Mouse (Mus musculus) intestine, embryonic 14.5 days (tissue): ENCODE results near the gene Atp6v0a1. TPM values are rescaled to one million over a fixed set of nuclear protein-coding genes. Genes with fewer than 3 reads are reported as not detected.

ENCODE experiments used
- ATAC-seq: fragments of 200-750 bp; cut with Nextera tagmentation; replicated peaks from 2 replicates; pipeline ENCODE4 v1.8.0; 2017; ENCODE audit warnings: low read depth, moderate number of reproducible peaks, moderate TSS enrichment, moderate library complexity; ENCODE audit not compliant: low FRiP score, low TSS enrichment
- DNase-seq: peaks from one replicate; pipeline ENCODE4 v3.0.0-alpha.2; 2018; ENCODE audit warnings: low spot score
- H3K27ac ChIP-seq: fragments of 300-500 bp; sonication (generic); 2 replicates; pipeline ENCODE4 v1.5.1; 2014; ENCODE audit warnings: low read depth, mild to moderate bottlenecking, control low read depth
- H3K27me3 ChIP-seq: fragments of 300-500 bp; sonication (generic); replicated peaks from 2 replicates; pipeline ENCODE4 v1.6.1; 2014; ENCODE audit warnings: low read length, control low read depth; ENCODE audit not compliant: control insufficient read depth, insufficient read depth
- H3K36me3 ChIP-seq: fragments of 300-500 bp; sonication (generic); 2 replicates; pipeline ENCODE4 v1.6.1; 2014; ENCODE audit warnings: low read length, control low read depth; ENCODE audit not compliant: control insufficient read depth, insufficient read depth
- H3K4me1 ChIP-seq: fragments of 300-500 bp; sonication (generic); replicated peaks from 2 replicates; pipeline ENCODE4 v1.6.1; 2014; ENCODE audit warnings: low read length, control low read depth, mixed read lengths; ENCODE audit not compliant: control insufficient read depth, insufficient read depth
- H3K4me2 ChIP-seq: fragments of 300-500 bp; sonication (generic); 2 replicates; pipeline ENCODE4 v1.6.1; 2014; ENCODE audit warnings: low read length
- H3K4me3 ChIP-seq: fragments of 300-500 bp; sonication (generic); 2 replicates; pipeline ENCODE4 v1.5.1; 2014; ENCODE audit warnings: low read depth, low read length, control low read depth, mixed read lengths
- H3K9ac ChIP-seq: fragments of 300-500 bp; sonication (generic); 2 replicates; pipeline ENCODE4 v1.6.1; 2014; ENCODE audit warnings: mild to moderate bottlenecking, low read length
- H3K9me3 ChIP-seq: fragments of 300-500 bp; sonication (generic); 2 replicates; pipeline ENCODE4 v1.6.1; 2016; ENCODE audit warnings: low read length, control low read depth; ENCODE audit not compliant: control insufficient read depth
- WGBS: fragments of 180-500 bp; shearing (Covaris S2); extraction: QIAGEN DNeasy Blood & Tissue Kit; methylation state at CpG from one replicate; pipeline ENCODE4 v1.1.7; 2014; 5-methylcytosine and 5-hydroxymethylcytosine counted together
- polyA plus RNA-seq: library from polyadenylated mRNA; unstranded; fragments of >200 nt; fragmentation: Nextera tagmentation; extraction: Ambion mirVana; gene quantifications from 2 replicates; pipeline ENCODE4 v1.2.1, GENCODE M21; 2014

Atp6v0a1 gene
- polyA plus RNA-seq, 1 experiment from 2014 or later = 30.6 TPM

DNA sequence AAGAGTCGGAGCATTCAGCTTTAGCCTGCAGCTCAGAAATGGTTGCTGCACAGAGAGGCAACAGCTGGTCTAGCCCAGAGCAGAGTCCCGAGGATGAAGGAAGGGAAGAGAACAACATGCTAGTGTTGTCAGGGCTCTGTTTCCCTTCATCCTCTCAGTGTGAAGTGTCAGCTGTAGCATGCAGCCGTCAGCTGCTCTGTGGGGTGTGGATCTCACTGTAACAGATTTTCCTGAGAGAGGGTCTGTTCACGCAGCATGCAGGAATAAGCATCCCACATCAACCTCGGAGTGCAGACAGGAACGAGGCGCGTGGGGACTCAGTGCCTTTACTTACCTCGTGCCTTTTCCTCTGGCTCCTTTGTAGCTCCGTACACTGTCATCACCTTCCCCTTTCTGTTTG lies 28.5 kb downstream of the Atp6v0a1 start:
- Histone ChIP-seq H3K27me3 (no peaks in the 10 kb centered on the region), H3K4me2 (no peak overlapping the region), H3K9me3 (no peaks in the 10 kb centered on the region), H3K4me1 (no peaks in the 10 kb centered on the region), H3K36me3 (peaks cover 87% of the 10 kb centered on the region), H3K9ac (no peak overlapping the region), H3K27ac (no peak overlapping the region), H3K4me3 (no peak overlapping the region)
- 82% methylated on average over 10 of the region's 10 CpGs for WGBS
- ATAC-seq (no peak), DNase-seq (no peak)

DNA sequence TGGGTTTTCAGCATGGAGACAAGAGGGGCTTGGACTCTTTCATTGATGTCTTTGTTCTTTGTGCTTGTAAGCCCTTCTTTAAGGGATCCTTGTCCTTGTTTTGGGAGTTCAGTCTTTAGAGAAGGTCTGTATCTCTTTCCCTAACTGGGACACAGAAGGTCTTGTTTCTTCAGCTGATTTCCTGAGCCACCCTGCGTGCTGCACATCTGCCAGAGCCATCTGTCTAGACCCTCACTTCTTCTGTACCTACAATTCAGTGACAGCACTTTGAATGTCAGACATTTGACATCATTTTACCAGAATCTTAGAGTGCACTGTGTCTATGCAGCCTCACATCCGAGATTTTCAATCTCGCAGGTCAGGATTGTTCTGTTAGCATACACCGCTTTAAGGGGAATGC lies 36.6 kb downstream of the Atp6v0a1 start:
- Histone ChIP-seq H3K4me2 (no peak overlapping the region), H3K27me3 (no peaks in the 10 kb centered on the region), H3K36me3 (peaks cover 79% of the 10 kb centered on the region), H3K27ac (no peak overlapping the region), H3K9ac (no peak overlapping the region), H3K4me1 (no peaks in the 10 kb centered on the region), H3K9me3 (no peaks in the 10 kb centered on the region), H3K4me3 (no peak overlapping the region)
- ATAC-seq (no peak), DNase-seq (no peak)
- WGBS = 93% methylated on average over 4 of the region's 4 CpGs

DNA sequence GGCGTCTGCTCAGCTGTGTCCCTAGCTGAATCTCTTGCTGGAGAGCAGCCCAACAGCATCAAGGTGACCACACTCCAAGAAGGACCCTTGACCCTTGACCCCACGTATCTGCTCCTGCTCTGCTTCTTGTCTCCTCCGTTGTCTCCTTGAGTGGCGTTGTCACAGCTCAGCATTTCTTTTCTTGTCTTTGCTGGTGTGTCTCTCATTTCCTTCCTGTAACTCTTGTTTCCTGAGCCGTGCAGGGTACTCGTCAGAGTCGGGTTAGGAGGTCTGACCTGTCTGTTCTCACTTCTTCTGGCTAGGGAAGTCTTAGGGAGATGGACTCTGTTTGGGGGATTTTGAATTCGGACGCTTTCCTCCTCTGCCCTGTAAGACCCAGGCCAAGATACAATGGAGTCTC lies 37.2 kb downstream of the Atp6v0a1 start:
- 48% methylated on average over 9 of the region's 9 CpGs for WGBS
- Histone ChIP-seq H3K36me3 (peaks cover 73% of the 10 kb centered on the region), H3K9me3 (no peaks in the 10 kb centered on the region), H3K27ac (no peak overlapping the region), H3K4me3 (no peak overlapping the region), H3K27me3 (no peaks in the 10 kb centered on the region), H3K9ac (no peak overlapping the region), H3K4me1 (no peaks in the 10 kb centered on the region), H3K4me2 (no peak overlapping the region)
- no peak for DNase-seq
- ATAC-seq = no peak

DNA sequence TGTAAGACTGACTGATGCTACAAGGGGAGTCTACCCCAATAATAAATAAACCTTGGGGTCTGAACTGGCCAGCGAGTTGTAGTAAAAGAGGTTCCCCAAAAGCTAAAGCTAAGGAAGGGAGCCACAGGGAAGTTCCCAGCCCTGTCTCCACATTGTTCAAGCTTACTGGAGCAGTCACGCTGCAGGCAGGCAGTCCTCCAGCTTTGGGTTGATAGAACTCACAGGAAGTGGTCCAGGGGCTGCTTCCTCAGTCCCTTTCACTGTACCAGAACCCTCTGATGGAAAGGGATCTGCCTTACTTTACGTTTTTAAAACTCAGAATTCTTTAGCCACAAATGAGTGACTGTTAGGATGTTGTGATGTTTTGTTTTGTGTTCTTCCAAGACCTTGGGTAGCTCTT lies 38.2 kb downstream of the Atp6v0a1 start:
- DNase-seq (no peak), ATAC-seq (no peak)
- no peak overlapping the region for H3K27ac ChIP-seq
- H3K9ac ChIP-seq = no peak overlapping the region
- peaks cover 71% of the 10 kb centered on the region for H3K36me3 ChIP-seq
- no peak overlapping the region for H3K4me2 ChIP-seq
- no peaks in the 10 kb centered on the region for H3K27me3 ChIP-seq
- WGBS = 89% methylated on average over 3 of the region's 3 CpGs
- no peaks in the 10 kb centered on the region for H3K9me3 ChIP-seq
- no peaks in the 10 kb centered on the region for H3K4me1 ChIP-seq
- H3K4me3 ChIP-seq = no peak overlapping the region

DNA sequence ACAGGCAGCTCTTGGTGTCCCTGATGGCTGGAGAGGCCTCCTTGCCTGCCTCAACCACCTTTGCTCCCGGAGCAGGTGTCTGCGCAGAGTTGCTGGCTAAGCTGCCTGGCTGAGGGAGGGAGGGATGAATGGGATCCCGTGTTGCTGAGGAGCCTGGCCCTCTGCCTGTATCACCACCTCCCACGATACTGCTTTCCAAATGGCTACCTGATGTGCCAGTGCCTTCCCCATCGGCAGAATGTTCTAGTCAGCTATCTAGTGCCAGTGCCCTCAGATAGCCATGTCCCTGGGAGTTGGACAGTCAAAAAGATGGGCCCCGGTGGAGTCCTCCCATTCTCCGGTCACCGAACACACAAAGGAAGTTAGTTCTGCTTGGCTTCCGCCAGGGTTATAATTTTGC lies 41.1 kb downstream of the Atp6v0a1 start:
- 96% methylated on average over 9 of the region's 9 CpGs for WGBS
- no peak overlapping the region for H3K4me3 ChIP-seq
- no peaks in the 10 kb centered on the region for H3K9me3 ChIP-seq
- H3K36me3 ChIP-seq = peaks cover 56% of the 10 kb centered on the region
- H3K27ac ChIP-seq = no peak overlapping the region
- DNase-seq = no peak
- H3K4me1 ChIP-seq = no peaks in the 10 kb centered on the region
- H3K27me3 ChIP-seq = no peaks in the 10 kb centered on the region
- no peak for ATAC-seq
- H3K9ac ChIP-seq = no peak overlapping the region
- H3K4me2 ChIP-seq = no peak overlapping the region

DNA sequence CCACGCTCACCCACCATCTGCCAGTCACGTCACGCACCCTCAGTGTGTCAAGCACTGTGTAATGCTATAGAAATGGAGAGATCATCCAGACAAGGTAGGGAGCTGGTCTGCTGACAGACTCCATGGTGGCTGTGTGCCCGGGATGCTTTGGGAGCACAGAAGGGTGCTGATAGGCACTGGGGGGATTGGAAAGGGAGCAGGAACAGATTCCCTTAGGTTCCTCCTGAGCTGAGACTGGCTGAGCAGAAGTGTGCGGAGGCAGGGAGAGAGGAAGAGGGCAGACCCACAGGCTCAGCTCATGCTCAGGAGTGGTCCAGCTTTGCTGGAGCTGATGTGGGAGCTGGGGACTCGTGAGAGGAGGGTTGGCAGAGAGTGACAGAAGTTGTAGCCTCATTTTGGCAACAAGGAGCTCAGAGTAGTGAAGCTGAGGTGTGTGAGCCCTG lies 41.8 kb downstream of the Atp6v0a1 start:
- Histone ChIP-seq H3K4me1 (peaks cover under 1% of the 10 kb centered on the region), H3K27me3 (no peaks in the 10 kb centered on the region), H3K27ac (no peak overlapping the region), H3K4me2 (no peak overlapping the region), H3K9me3 (no peaks in the 10 kb centered on the region), H3K9ac (no peak overlapping the region), H3K4me3 (no peak overlapping the region), H3K36me3 (peaks cover 52% of the 10 kb centered on the region)
- ATAC-seq (no peak), DNase-seq (no peak)
- WGBS = 89% methylated on average over 6 of the region's 6 CpGs

DNA sequence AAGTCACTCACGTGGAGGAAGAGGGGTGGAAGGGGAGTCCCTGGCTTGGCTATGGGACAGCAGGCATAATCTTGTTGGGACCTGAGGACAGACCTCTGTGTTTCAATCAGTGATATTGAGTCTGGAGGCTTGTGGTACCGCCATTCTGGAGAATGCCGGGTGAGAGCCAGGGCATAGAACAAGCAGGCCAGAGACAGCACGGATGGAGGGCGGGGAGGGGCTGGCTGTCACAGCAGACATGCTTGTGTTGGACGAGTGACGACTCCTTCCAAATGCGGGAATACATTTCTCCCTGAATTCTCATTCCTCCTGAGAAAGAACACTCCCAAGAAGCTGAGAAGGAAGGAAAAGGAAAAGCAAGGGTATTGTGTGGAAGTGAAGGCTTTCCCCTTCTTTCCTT lies 42.4 kb downstream of the Atp6v0a1 start:
- WGBS = 77% methylated on average over 8 of the region's 8 CpGs
- H3K9ac ChIP-seq = no peak overlapping the region
- no peak overlapping the region for H3K4me3 ChIP-seq
- no peaks in the 10 kb centered on the region for H3K9me3 ChIP-seq
- no peak overlapping the region for H3K4me2 ChIP-seq
- H3K4me1 ChIP-seq = peaks cover 6% of the 10 kb centered on the region
- no peaks in the 10 kb centered on the region for H3K27me3 ChIP-seq
- H3K27ac ChIP-seq = no peak overlapping the region
- DNase-seq = no peak
- H3K36me3 ChIP-seq = peaks cover 46% of the 10 kb centered on the region
- ATAC-seq = no peak

DNA sequence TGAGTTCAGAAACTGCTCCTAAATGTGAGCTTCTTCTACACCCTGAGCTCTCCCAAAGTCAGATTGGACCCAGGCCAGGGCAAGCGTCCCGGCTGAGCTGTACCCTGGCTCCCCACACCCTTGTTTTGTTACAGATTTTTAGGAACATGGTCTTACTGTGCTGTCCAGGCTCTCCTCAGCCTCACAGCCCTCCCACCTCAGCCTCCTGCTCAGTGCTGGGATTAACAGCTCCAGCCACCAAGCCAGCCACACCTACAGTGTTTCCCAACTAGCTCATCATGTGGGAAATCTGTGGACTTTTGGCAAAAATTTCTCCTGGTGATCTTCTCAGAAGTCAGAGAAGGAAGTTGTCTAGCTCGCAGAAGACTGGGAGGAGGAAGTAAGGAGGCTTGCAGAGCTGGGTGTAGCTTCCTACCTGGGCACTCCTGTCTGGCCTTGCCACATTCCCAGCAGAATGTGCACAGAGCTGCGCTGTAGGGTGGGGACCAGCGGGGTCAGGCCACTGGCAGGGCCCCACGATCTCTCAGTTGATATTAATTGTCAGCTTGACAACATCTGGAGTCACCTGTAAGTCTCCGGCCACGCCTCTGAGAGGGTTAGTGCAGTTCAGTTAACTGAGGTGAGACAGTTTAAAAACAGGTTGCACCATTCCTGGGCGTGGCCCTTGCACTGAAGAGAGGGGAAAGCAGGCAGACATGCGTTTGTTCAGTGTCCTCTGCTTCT lies 43.7 kb downstream of the Atp6v0a1 start:
- 0 out of 2 replicates have a peak overlapping the region, but pooled peaks have one; percentile 16 for H3K27ac ChIP-seq
- H3K4me3 ChIP-seq = no peak overlapping the region
- H3K9me3 ChIP-seq = no peaks in the 10 kb centered on the region
- H3K27me3 ChIP-seq = no peaks in the 10 kb centered on the region
- 86% methylated on average over 10 of the region's 10 CpGs for WGBS
- DNase-seq (peak; percentile 68), ATAC-seq (no peak)
- peaks cover 38% of the 10 kb centered on the region for H3K36me3 ChIP-seq
- no peak overlapping the region for H3K9ac ChIP-seq
- no peak overlapping the region for H3K4me2 ChIP-seq
- peaks cover 17% of the 10 kb centered on the region for H3K4me1 ChIP-seq

DNA sequence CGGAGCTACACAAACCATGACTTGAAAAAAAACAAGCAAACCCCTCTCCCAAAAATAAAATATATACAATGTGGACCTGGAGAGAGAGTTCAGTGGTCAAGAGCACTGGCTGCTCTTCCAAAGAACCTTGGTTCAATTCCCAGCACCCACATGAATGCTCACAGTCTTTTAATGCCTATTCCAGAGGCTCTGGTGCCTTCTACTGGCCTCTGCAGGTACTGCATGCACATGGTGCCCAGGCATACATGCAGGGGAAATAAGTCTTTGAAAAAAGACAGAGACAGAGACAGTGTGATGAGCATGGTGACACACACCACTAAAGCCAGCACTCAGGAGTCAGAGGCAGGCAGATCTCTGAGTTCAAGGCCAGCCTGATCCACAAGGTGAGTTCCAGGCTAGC lies 44.7 kb downstream of the Atp6v0a1 start:
- DNase-seq = no peak
- H3K9ac ChIP-seq = no peak overlapping the region
- H3K4me1 ChIP-seq = peaks cover 25% of the 10 kb centered on the region
- H3K27ac ChIP-seq = no peak overlapping the region
- peaks cover 28% of the 10 kb centered on the region for H3K36me3 ChIP-seq
- no peak overlapping the region for H3K4me2 ChIP-seq
- 100% methylated on average over 1 of the region's 1 CpGs for WGBS
- no peak for ATAC-seq
- H3K27me3 ChIP-seq = no peaks in the 10 kb centered on the region
- no peak overlapping the region for H3K4me3 ChIP-seq
- no peaks in the 10 kb centered on the region for H3K9me3 ChIP-seq
